Mouse (Mus musculus) hindbrain, postnatal 0 days (tissue): ENCODE results near the gene Zfp113. TPM values are rescaled to one million over a fixed set of nuclear protein-coding genes. Genes with fewer than 3 reads are reported as not detected.

Experiments
- ATAC-seq: fragments of 200-750 bp; cut with Nextera tagmentation; 2 replicates; pipeline ENCODE4 v1.8.0; 2017; ENCODE audit warnings: mild to moderate bottlenecking, moderate TSS enrichment, moderate library complexity
- DNase-seq: peaks from one replicate; pipeline ENCODE4 v3.0.0-alpha.2; 2015; ENCODE audit warnings: low spot score
- H3K27ac ChIP-seq: fragments of 300-500 bp; sonication (generic); 2 replicates; pipeline ENCODE4 v1.5.1; 2014; ENCODE audit warnings: mild to moderate bottlenecking
- H3K27me3 ChIP-seq: fragments of 300-500 bp; sonication (generic); 2 replicates; pipeline ENCODE4 v1.6.1; 2014; ENCODE audit warnings: low read length, mixed read lengths; ENCODE audit not compliant: insufficient read depth
- H3K36me3 ChIP-seq: fragments of 300-500 bp; sonication (generic); 2 replicates; pipeline ENCODE4 v1.6.1; 2014; ENCODE audit warnings: low read length, mixed read lengths; ENCODE audit not compliant: insufficient read depth
- H3K4me1 ChIP-seq: fragments of 300-500 bp; sonication (generic); 2 replicates; pipeline ENCODE4 v1.6.1; 2014; ENCODE audit warnings: antibody characterized with exemption, low read length, mixed read lengths; ENCODE audit not compliant: insufficient read depth
- H3K4me2 ChIP-seq: fragments of 300-500 bp; sonication (generic); 2 replicates; pipeline ENCODE4 v1.6.1; 2014; ENCODE audit warnings: low read depth, mild to moderate bottlenecking, low read length, moderate library complexity, mixed read lengths
- H3K4me3 ChIP-seq: fragments of 300-500 bp; sonication (generic); 2 replicates; pipeline ENCODE4 v1.5.1; 2014; ENCODE audit warnings: low read length
- H3K9ac ChIP-seq: fragments of 300-500 bp; sonication (generic); replicated peaks from 2 replicates; pipeline ENCODE4 v1.6.1; 2014; ENCODE audit warnings: mild to moderate bottlenecking, low read length, moderate library complexity, mixed read lengths
- H3K9me3 ChIP-seq: fragments of 300-500 bp; sonication (generic); 2 replicates; pipeline ENCODE4 v1.6.1; 2016; ENCODE audit warnings: low read length, mixed read lengths
- CTCF ChIP-seq: IDR thresholded peaks from 2 replicates; pipeline ENCODE4 v1.5.1; 2016; ENCODE audit warnings: antibody characterized with exemption, control low read depth, low read depth
- WGBS: fragments of 180-500 bp; shearing (Covaris S2); extraction: QIAGEN DNeasy Blood & Tissue Kit; methylation state at CpG from one replicate; pipeline ENCODE4 v1.1.7; 2014; 5-methylcytosine and 5-hydroxymethylcytosine counted together
- microRNA counts: library from miRNA; unstranded; fragments of <30 nt; microRNA quantifications from one replicate; lab custom pipeline; 2015
- microRNA-seq, 2 experiments: library from miRNA; unstranded; fragments of <30 nt; microRNA quantifications; one replicate each; pipeline ENCODE4; 2016
- polyA plus RNA-seq: library from polyadenylated mRNA; unstranded; fragments of >200 nt; fragmentation: Nextera tagmentation; extraction: Ambion mirVana; gene quantifications from 2 replicates; pipeline ENCODE4 v1.2.1, GENCODE M21; 2015
- total RNA-seq: library from RNA; depleted of rRNA; stranded (reverse); fragments of >200 nt; gene quantifications from 2 replicates; pipeline ENCODE4 v1.2.3, GENCODE M21; 2014; rRNA removed

The Zfp113 gene
- total and polyA plus RNA-seq, 2 experiments from 2014 or later = 7.9 to 43.2 TPM

- H3K36me3 ChIP-seq = peaks cover 21% of the 10 kb centered on the region
- no peak overlapping the region for H3K4me2 ChIP-seq
- no peaks in the 10 kb centered on the region for H3K27me3 ChIP-seq
- WGBS = 89% methylated on average over 5 of the region's 5 CpGs
- H3K27ac ChIP-seq = no peak overlapping the region
- ATAC-seq = no peak
- TF ChIP-seq CTCF = no peak
- no peak for DNase-seq
- no peak overlapping the region for H3K4me3 ChIP-seq
- no peaks in the 10 kb centered on the region for H3K4me1 ChIP-seq
- H3K9me3 ChIP-seq = no peaks in the 10 kb centered on the region
- no peak overlapping the region for H3K9ac ChIP-seq
Measured at GRCm38 (mm10) chr5:138090737-138091136, 64.8 kb downstream of the Zfp113 start.

GRCm38 (mm10) chr5:138090271-138090670, 65.3 kb downstream of the Zfp113 start:
- ATAC-seq = no peak
- no peak overlapping the region for H3K9ac ChIP-seq
- DNase-seq = peak; percentile 46

More at GRCm38 (mm10) chr5:138090271-138090670, 65.3 kb downstream of the Zfp113 start:
- TF ChIP-seq CTCF = peak; percentile 57
- H3K4me3 ChIP-seq = no peak overlapping the region
- H3K9me3 ChIP-seq = no peaks in the 10 kb centered on the region
- H3K36me3 ChIP-seq = peaks cover 21% of the 10 kb centered on the region
- no peak overlapping the region for H3K27ac ChIP-seq
- 72% methylated on average over 3 of the region's 3 CpGs for WGBS
- H3K4me1 ChIP-seq = no peaks in the 10 kb centered on the region
- no peaks in the 10 kb centered on the region for H3K27me3 ChIP-seq
- H3K4me2 ChIP-seq = no peak overlapping the region

MicroRNA genes within 50 kb of the gene (microRNA counts, 519-probe panel; counts per million panel counts)
- microRNA mmu-miR-106b (lab: Ali Mortazavi, UCI) = 4,311 counts per million, percentile 76 among the panel's probes with 10 or more counts
- microRNA mmu-miR-25 (lab: Ali Mortazavi, UCI) = 5,686 counts per million, percentile 93 among the panel's probes with 10 or more counts
- microRNA mmu-miR-93 (lab: Ali Mortazavi, UCI) = 4,242 counts per million, percentile 74 among the panel's probes with 10 or more counts

Small RNAs within 50 kb of the gene (microRNA-seq; reads per million reads assigned to microRNA genes)
- gene Mir106b (5,721 to 7,277 reads per million in 2 experiments), gene Mir25 (496 to 517 reads per million in 2 experiments), gene Mir93 (5,007 to 5,491 reads per million in 2 experiments)

Other genes with a start within 250 kb of the Zfp113 start
- 0.16 TPM in 1 of 2 replicates, not detected in the other for gene Cyp3a13, start 234.1 kb downstream of the Zfp113 start, total RNA-seq
- 0.05 TPM in 1 of 2 replicates, not detected in the other for gene Cyp3a13, start 234.1 kb downstream of the Zfp113 start, polyA plus RNA-seq
- 6.0 and 8.4 TPM in 2 replicates for gene Gjc3, start 192.6 kb downstream of the Zfp113 start, total RNA-seq
- gene Gjc3, start 192.6 kb downstream of the Zfp113 start, polyA plus RNA-seq = 5.8 and 6.6 TPM in 2 replicates
- not detected in 2 replicates for gene Azgp1, start 174.2 kb downstream of the Zfp113 start, total RNA-seq
- gene Azgp1, start 174.2 kb downstream of the Zfp113 start, polyA plus RNA-seq = not detected in 2 replicates
- not detected in 2 replicates for gene Smok3a, start 134.5 kb downstream of the Zfp113 start, total RNA-seq
- gene Smok3a, start 134.5 kb downstream of the Zfp113 start, polyA plus RNA-seq = not detected in 2 replicates
- gene Smok3b, start 134.3 kb downstream of the Zfp113 start, total RNA-seq = not detected in 2 replicates
- gene Smok3b, start 134.3 kb downstream of the Zfp113 start, polyA plus RNA-seq = not detected in 2 replicates
- gene Smok3c, start 102.5 kb downstream of the Zfp113 start, total RNA-seq = not detected in 2 replicates
- gene Smok3c, start 102.5 kb downstream of the Zfp113 start, polyA plus RNA-seq = not detected in 2 replicates
- gene Zkscan1, start 70.7 kb downstream of the Zfp113 start, total RNA-seq = 36.8 and 37.8 TPM in 2 replicates
- gene Zkscan1, start 70.7 kb downstream of the Zfp113 start, polyA plus RNA-seq = 11.7 and 12.0 TPM in 2 replicates
- gene Zscan21, start 38.8 kb downstream of the Zfp113 start, total RNA-seq = 14.7 and 15.4 TPM in 2 replicates
- gene Zscan21, start 38.8 kb downstream of the Zfp113 start, polyA plus RNA-seq = 50.3 and 52.1 TPM in 2 replicates
- gene Cops6, start 5.3 kb upstream of the Zfp113 start, total RNA-seq = 42.9 and 57.8 TPM in 2 replicates
- gene Cops6, start 5.3 kb upstream of the Zfp113 start, polyA plus RNA-seq = 294 and 302 TPM in 2 replicates
- gene Ap4m1, start 16.3 kb upstream of the Zfp113 start, total RNA-seq = 30.3 and 46.9 TPM in 2 replicates
- 14.5 and 16.5 TPM in 2 replicates for gene Ap4m1, start 16.3 kb upstream of the Zfp113 start, polyA plus RNA-seq
- gene Mcm7, start 16.7 kb upstream of the Zfp113 start, total RNA-seq = 41.6 and 43.0 TPM in 2 replicates
- gene Mcm7, start 16.7 kb upstream of the Zfp113 start, polyA plus RNA-seq = 58.8 and 63.3 TPM in 2 replicates
- gene Taf6, start 31.7 kb upstream of the Zfp113 start, total RNA-seq = 67.2 and 70.2 TPM in 2 replicates
- gene Taf6, start 31.7 kb upstream of the Zfp113 start, polyA plus RNA-seq = 48.2 and 49.9 TPM in 2 replicates
- gene Cnpy4, start 31.7 kb upstream of the Zfp113 start, total RNA-seq = 11.0 and 11.1 TPM in 2 replicates
- 20.8 and 23.4 TPM in 2 replicates for gene Cnpy4, start 31.7 kb upstream of the Zfp113 start, polyA plus RNA-seq
- gene Mblac1, start 38.6 kb upstream of the Zfp113 start, total RNA-seq = 9.5 and 16.5 TPM in 2 replicates
- 9.3 and 10.6 TPM in 2 replicates for gene Mblac1, start 38.6 kb upstream of the Zfp113 start, polyA plus RNA-seq
- 0.37 TPM in 1 of 2 replicates, not detected in the other for gene Nxpe5, start 70.2 kb upstream of the Zfp113 start, total RNA-seq
- gene Nxpe5, start 70.2 kb upstream of the Zfp113 start, polyA plus RNA-seq = 0.06 TPM in 1 of 2 replicates, not detected in the other
- gene Lamtor4, start 99.7 kb upstream of the Zfp113 start, total RNA-seq = 65.7 and 80.3 TPM in 2 replicates
- 107 and 110 TPM in 2 replicates for gene Lamtor4, start 99.7 kb upstream of the Zfp113 start, polyA plus RNA-seq
- 63.1 and 89.3 TPM in 2 replicates for gene BC037034, start 108.3 kb upstream of the Zfp113 start, total RNA-seq
- gene BC037034, start 108.3 kb upstream of the Zfp113 start, polyA plus RNA-seq = 13.2 and 13.5 TPM in 2 replicates
- 0.97 and 1.5 TPM in 2 replicates for gene Gal3st4, start 117.1 kb upstream of the Zfp113 start, total RNA-seq
- 2.1 and 2.5 TPM in 2 replicates for gene Gal3st4, start 117.1 kb upstream of the Zfp113 start, polyA plus RNA-seq
- gene Gm43720, start 124.2 kb upstream of the Zfp113 start, total RNA-seq = not detected in 2 replicates
- 0.08 and 0.13 TPM in 2 replicates for gene Gm43720, start 124.2 kb upstream of the Zfp113 start, polyA plus RNA-seq
- 102 and 104 TPM in 2 replicates for gene Gpc2, start 124.3 kb upstream of the Zfp113 start, total RNA-seq
- gene Gpc2, start 124.3 kb upstream of the Zfp113 start, polyA plus RNA-seq = 35.0 and 35.9 TPM in 2 replicates
- gene Stag3, start 124.5 kb upstream of the Zfp113 start, total RNA-seq = 8.7 and 9.8 TPM in 2 replicates
- 7.3 and 7.8 TPM in 2 replicates for gene Stag3, start 124.5 kb upstream of the Zfp113 start, polyA plus RNA-seq
- not detected in 2 replicates for gene Pvrig, start 186.2 kb upstream of the Zfp113 start, total RNA-seq
- gene Pvrig, start 186.2 kb upstream of the Zfp113 start, polyA plus RNA-seq = not detected in 2 replicates